Mouse (Mus musculus) heart, adult 18-20 months (tissue): Measurements from ENCODE around the gene Gm35315. TPM values are rescaled to one million over a fixed set of nuclear protein-coding genes. Genes with fewer than 3 reads are reported as not detected.
"Not testable (repeated sequence)": the region's sequence is repeated elsewhere in the genome, so short reads cannot be mapped to it uniquely, and the experiment has no call there.

Experiments
- DNase-seq, 2 experiments: peaks; one replicate each; pipeline ENCODE4 v3.0.0; 2021 to 2022; ENCODE audit warnings: mixed read lengths in 1 of 2
- long read RNA-seq, 2 experiments: library from polyadenylated mRNA; stranded (forward); transcript quantifications; one replicate each; pipeline ENCODE4 v2.0.0; 2021
- total RNA-seq, 2 experiments: library from RNA; stranded (reverse); gene quantifications; 2 replicates each; pipeline ENCODE4 v1.2.3; 2021

Gene Gm35315
- not detected for total RNA-seq
- long read RNA-seq, experiment 1 = 0 reads
- long read RNA-seq, experiment 2 = 0 reads

- DNase-seq = peak; percentile 90 to 92
Measured at GRCm38 (mm10) chr5:110094030-110094846, at the start of gene Gm35315. Gene Gm35315 (minus strand): TSS chr5:110094420.

- DNase-seq = peak in 1 of 2 experiments; percentile 22
Measured at GRCm38 (mm10) chr5:110143007-110143406, 48.8 kb upstream of the Gm35315 start.

- DNase-seq = peak; percentile 17 to 33
Measured at GRCm38 (mm10) chr5:110142309-110142708, 48.1 kb upstream of the Gm35315 start.

- no peak for DNase-seq
Measured at GRCm38 (mm10) chr5:110140424-110140823, 46.2 kb upstream of the Gm35315 start.

- no peak for DNase-seq
Measured at GRCm38 (mm10) chr5:110139325-110139724, 45.1 kb upstream of the Gm35315 start.

- DNase-seq = no peak
Measured at GRCm38 (mm10) chr5:110137816-110138215, 43.6 kb upstream of the Gm35315 start.

- DNase-seq = no peak
Measured at GRCm38 (mm10) chr5:110136087-110136464, 41.9 kb upstream of the Gm35315 start.

- peak; percentile 99 for DNase-seq
Measured at GRCm38 (mm10) chr5:110135293-110136086, 41.3 kb upstream of the Gm35315 start, which contains the start of gene Chfr. Gene Chfr (plus strand): TSS chr5:110135842.

GRCm38 (mm10) chr5:110122380-110122779 lies 28.2 kb upstream of the Gm35315 start:
- DNase-seq = not testable (repeated sequence)

- peak; percentile 91 to 95 for DNase-seq
Measured at GRCm38 (mm10) chr5:110109991-110110441, 15.8 kb upstream of the Gm35315 start, which contains the start of gene Zfp605. Gene Zfp605 (plus strand): TSS chr5:110110092.

GRCm38 (mm10) chr5:110108305-110108628 lies 14.0 kb upstream of the Gm35315 start:
- no peak for DNase-seq

GRCm38 (mm10) chr5:110107581-110108304 lies 13.5 kb upstream of the Gm35315 start, which contains the start of gene Gtpbp6:
Gene Gtpbp6 (minus strand): TSS chr5:110108197.
- DNase-seq = peak; percentile 96 to 98

- peak in 1 of 2 experiments; percentile 23 for DNase-seq
Measured at GRCm38 (mm10) chr5:110106901-110107564, 12.8 kb upstream of the Gm35315 start.

- peak in 1 of 2 experiments; percentile 17 for DNase-seq
Measured at GRCm38 (mm10) chr5:110106140-110106871, 12.1 kb upstream of the Gm35315 start.

GRCm38 (mm10) chr5:110104616-110105380 lies 10.6 kb upstream of the Gm35315 start:
- DNase-seq = no peak

GRCm38 (mm10) chr5:110103901-110104615 lies 9.8 kb upstream of the Gm35315 start:
- DNase-seq = no peak

- no peak for DNase-seq
Measured at GRCm38 (mm10) chr5:110102853-110103625, 8.8 kb upstream of the Gm35315 start.

GRCm38 (mm10) chr5:110102429-110102828 lies 8.2 kb upstream of the Gm35315 start:
- peak in 1 of 2 experiments; percentile 8 for DNase-seq
